Mouse (Mus musculus) retina, embryonic 14.5 days (tissue): Measurements from ENCODE around the gene Sp140.
"Not testable (repeated sequence)": the region's sequence is repeated elsewhere in the genome, so short reads cannot be mapped to it uniquely, and the experiment has no call there.

Experiments used
- DNase-seq: peaks from one replicate; pipeline ENCODE4 v3.0.0-alpha.2; 2015; ENCODE audit warnings: low spot score

The Sp140 gene

DNA sequence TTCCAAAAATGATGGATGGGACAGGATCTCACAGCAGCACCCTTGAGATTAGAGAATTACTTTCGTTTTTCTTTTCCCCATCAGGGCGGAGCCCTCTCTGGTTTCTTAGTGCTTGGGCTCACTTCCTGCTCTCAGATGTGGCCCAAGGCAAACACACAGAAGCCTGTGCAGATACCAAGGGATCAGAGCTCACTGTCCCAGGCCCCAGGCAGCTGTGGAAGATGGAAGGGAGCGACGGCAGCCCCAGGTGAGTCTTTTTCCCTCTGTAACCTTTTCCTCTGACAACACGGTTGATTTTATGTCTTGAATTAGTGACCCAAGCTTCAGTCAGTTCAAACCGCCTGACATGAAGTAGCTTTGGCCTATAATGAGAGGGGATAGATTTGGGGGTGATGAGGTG, 49.7 kb downstream of the Sp140 start, which contains the start of gene Sp100:
Gene Sp100 (plus strand): TSS at position 108 of the 400 bp plus-strand sequence.
- not testable (repeated sequence) for DNase-seq

DNA sequence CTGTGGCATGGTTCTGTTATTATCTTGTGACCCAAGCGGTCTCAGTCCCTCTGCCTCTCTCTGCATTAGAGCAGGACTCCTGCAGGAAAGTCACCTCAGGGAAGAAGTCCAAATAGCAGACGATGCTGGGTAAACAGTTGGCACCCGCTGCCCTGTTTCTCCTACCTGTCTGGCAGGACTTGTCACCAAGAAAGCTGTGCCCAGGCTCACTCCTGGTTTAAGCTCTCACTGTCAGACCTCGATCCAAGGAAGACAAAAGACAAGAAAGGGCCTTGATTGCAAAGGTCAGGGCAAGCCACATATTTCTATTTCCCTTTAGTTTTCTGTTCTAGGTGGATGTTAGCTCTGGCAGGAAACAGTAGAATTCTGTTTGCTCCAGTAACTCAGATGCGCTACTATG, 50.3 kb downstream of the Sp140 start:
- DNase-seq, result not testable (repeated sequence)

- not testable (repeated sequence) for DNase-seq
Observed at GRCm38 (mm10) chr1:85651770-85652275, 51.6 kb downstream of the Sp140 start.

DNA sequence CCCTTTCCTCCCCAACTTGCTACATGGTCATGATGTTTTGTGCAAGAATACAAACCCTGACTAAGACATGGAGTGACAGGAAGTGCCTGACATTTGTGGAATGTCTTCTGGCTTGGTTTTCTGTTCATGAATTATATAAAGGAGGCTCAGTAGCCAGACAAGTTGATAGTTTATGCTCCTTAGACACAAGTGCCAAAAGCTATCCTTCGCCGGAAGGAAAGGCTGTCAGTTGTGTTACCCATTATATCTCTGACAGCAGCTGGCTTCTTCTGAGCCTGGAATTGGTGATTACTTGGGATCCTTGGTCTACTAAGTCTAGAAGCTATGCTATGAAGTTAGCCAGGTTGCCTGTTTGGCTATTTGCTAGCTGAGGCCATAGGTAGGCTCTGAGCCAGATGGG, 57.0 kb downstream of the Sp140 start:
- DNase-seq, result not testable (repeated sequence)

DNA sequence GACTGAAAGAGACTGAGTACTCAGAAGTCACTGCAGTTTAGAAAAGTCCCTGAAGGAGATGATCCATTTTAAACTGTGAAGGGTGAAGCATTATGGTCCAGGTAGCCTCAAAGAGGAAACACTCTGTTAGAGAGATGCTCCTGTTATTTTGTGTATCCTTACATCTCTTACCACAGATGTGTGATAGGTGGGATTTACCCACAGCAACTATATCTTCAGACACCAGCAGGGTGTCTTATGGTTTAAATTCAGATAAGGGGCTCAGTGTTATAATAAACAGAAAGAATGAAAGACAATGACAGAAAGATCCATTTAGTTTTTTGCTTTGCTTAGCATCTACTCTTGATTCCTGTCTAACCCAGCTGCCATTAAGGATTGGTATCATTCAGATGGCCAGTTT, 64.1 kb downstream of the Sp140 start:
- DNase-seq, result no peak

DNA sequence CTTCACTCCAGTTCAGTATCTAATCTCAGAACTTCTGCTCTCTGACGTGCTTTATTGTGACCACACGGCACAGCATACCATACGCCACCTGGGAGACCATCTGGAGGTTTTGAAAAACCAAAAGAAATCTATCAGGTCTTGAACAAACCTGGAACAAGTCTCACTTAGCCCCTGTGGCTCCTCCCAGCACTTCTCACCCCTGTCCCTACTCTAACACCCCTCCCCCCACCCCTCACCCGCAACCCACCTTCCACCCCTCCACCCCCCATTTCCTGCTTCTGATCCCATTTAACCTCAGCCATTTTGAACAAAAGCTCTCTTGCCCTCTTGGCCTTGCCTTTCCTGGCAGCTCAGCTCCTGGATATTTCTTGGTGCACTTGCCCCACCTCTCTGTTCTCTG, 80.0 kb downstream of the Sp140 start:
- no peak for DNase-seq

DNA sequence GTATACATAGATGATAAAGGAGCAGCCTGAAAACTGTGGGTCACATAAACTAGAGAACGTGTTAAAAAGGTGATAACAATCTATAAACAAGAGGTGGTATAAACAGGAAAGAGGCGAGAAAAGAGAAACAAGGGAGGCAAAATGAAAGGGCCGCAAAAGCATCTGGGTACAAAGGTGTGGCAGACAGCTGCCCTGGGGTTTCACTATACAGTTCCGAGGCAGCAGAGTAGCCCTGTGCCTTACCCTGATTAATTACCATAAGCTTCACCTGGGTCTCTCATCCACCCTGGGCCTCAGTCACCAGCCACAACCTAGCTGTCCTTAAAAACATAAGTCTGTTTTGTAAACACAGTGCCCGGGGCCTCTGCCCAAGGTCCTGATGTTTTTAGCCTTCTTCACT, 86.5 kb downstream of the Sp140 start:
- DNase-seq, result no peak

DNA sequence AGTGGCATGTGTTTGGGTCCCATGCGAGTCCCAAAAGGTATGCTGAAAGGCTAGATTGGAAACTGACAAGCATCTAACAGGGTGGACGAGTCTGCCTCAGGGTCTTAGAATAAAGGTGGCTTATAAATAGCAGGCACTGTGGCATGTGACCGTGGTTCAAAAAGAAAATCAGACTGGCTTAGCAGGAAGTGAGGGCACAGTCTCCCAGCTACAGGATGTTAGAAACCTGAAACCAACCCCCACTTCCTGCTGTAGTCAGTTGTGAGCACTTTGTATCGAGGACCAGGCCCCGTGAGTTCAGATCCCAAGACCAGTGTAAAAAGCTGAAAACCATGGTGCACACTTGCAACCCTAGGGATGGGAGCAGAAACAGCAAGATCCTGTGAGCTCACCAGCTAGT, 87.2 kb downstream of the Sp140 start:
- no peak for DNase-seq

- DNase-seq, result no peak
Observed at GRCm38 (mm10) chr1:85690544-85690943, 90.4 kb downstream of the Sp140 start.

DNA sequence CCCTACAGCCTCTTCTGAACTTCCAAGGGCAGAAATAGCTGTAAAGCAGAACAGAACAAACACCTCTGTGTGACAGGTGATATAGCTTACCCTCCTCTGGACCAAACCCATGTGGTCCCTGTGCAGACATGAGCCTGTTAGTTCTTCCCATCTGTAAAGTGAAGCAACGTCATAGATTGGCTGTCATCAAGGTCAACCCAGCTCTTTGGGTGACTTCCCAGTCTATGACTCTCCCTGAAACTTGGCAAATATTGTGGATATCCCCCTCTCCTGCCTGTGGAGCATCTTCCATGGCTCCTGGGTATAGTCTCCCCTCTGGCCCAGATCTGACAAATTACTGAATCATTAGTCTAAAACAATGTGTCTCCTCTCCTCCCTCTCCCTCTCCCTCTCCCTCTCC, 92.1 kb downstream of the Sp140 start:
- no peak for DNase-seq

- DNase-seq, result no peak
Observed at GRCm38 (mm10) chr1:85693280-85693679, 93.1 kb downstream of the Sp140 start.
